Mouse (Mus musculus) olfactory bulb, adult 2 months (tissue): ENCODE results near the gene Ap5b1. TPM values are rescaled to one million over a fixed set of nuclear protein-coding genes. Genes with fewer than 3 reads are reported as not detected.

ENCODE experiments used
- H3K27ac ChIP-seq: fragments of 200-500 bp; 2 replicates; pipeline ENCODE4 v1.5.1; 2012; ENCODE audit warnings: low read depth, low read length; ENCODE audit not compliant: insufficient read depth
- H3K4me1 ChIP-seq: fragments of 200-500 bp; 2 replicates; pipeline ENCODE4 v1.6.1; 2012; ENCODE audit warnings: low read length; ENCODE audit not compliant: control insufficient read depth, insufficient read depth
- H3K4me3 ChIP-seq: fragments of 200-500 bp; 2 replicates; pipeline ENCODE4 v1.5.1; 2012; ENCODE audit warnings: mild to moderate bottlenecking, low read depth, low read length, moderate library complexity; ENCODE audit not compliant: insufficient read depth
- CTCF ChIP-seq: fragments of 200-500 bp; IDR thresholded peaks from 2 replicates; pipeline ENCODE4 v1.5.1; 2012; ENCODE audit warnings: low read depth, mild to moderate bottlenecking, low read length, moderate library complexity; ENCODE audit not compliant: insufficient read depth
- POLR2A ChIP-seq: fragments of 200-500 bp; IDR thresholded peaks from 2 replicates; pipeline ENCODE4 v1.6.1; 2012; ENCODE audit warnings: mild to moderate bottlenecking, low read depth, low read length, moderate library complexity; ENCODE audit not compliant: insufficient read depth
- WGBS: fragments of 180-500 bp; shearing (Covaris S2); methylation state at CpG from one replicate; pipeline ENCODE4 v1.1.7; 2018; 5-methylcytosine and 5-hydroxymethylcytosine counted together
- polyA plus RNA-seq: library from polyadenylated mRNA; stranded (reverse); fragments of >200 nt; gene quantifications from 2 replicates; pipeline ENCODE4 v1.2.4, GENCODE M21; 2012; ENCODE audit warnings: low replicate concordance; ENCODE audit not compliant: missing spikeins, insufficient read depth, insufficient read length

The Ap5b1 gene
- polyA plus RNA-seq, 1 experiment, result not detected

DNA sequence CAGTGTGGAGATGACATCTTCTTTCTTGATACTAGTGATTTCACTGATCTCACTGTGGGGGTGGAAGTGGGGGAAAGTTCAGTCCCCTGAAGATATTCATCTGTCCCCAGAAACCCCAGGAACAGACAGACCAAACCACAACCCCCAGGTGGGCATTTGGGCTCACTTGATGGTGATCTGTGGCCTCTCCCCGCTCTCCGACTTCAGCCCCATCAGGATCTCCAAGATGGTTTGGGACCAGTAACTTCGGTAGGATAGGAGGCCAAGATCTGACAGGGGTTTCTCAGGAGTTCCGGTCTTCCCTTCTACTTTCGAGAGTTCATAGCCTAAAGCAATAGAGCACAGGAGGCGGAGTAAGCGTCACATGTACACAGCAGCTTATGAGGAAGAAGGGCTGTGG lies 35.8 kb downstream of the Ap5b1 start:
- H3K4me1 ChIP-seq, result peaks cover 21% of the 10 kb centered on the region
- H3K4me3 ChIP-seq, result no peak overlapping the region
- TF ChIP-seq CTCF (no peak), POLR2A (no peak)
- H3K27ac ChIP-seq, result no peak overlapping the region
- 83% methylated on average over 7 of the region's 7 CpGs for WGBS

GRCm38 (mm10) chr19:5605126-5605525 lies 37.3 kb downstream of the Ap5b1 start:
- peaks cover 29% of the 10 kb centered on the region for H3K4me1 ChIP-seq
- WGBS, result 86% methylated on average over 7 of the region's 7 CpGs
- no peak for TF ChIP-seq CTCF
- TF ChIP-seq POLR2A, result no peak

DNA sequence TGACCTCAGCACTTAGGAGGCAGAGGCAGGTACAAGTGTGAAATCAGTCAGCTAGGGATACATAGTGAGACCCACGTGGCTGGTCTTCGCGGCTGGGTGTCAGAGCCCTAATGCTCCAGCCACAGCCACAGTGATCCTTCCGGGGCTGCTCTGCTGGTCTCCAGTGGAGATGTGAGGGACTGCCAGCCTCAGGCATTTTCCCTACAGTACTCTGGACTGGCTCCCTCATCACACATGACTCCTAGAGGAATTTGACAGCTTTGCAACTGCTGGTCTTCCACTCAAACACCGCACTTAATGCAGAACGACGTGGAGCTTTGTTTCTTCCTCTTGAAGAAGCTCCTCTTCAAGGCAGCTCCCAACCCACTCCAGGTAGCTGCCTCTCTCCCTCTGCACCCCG lies 38.4 kb downstream of the Ap5b1 start:
- TF ChIP-seq POLR2A (no peak), CTCF (no peak)
- 81% methylated on average over 8 of the region's 8 CpGs for WGBS
- Histone ChIP-seq H3K27ac (no peak overlapping the region), H3K4me1 (peaks cover 31% of the 10 kb centered on the region), H3K4me3 (no peak overlapping the region)

More at GRCm38 (mm10) chr19:5605126-5605525, 37.3 kb downstream of the Ap5b1 start:
- no peak overlapping the region for H3K27ac ChIP-seq
- H3K4me3 ChIP-seq, result no peak overlapping the region

- 90% methylated on average over 26 of the region's 26 CpGs for WGBS
These were observed 40.0 kb downstream of the Ap5b1 start for GRCm38 (mm10) chr19:5607705-5608410.

GRCm38 (mm10) chr19:5608707-5609106 lies 40.9 kb downstream of the Ap5b1 start:
- peaks cover 22% of the 10 kb centered on the region for H3K4me1 ChIP-seq
- TF ChIP-seq POLR2A (no peak), CTCF (no peak)
- WGBS, result 95% methylated on average over 13 of the region's 13 CpGs
- H3K4me3 ChIP-seq, result peak overlapping the region; percentile 67
- H3K27ac ChIP-seq, result no peak overlapping the region

More at GRCm38 (mm10) chr19:5607705-5608410, 40.0 kb downstream of the Ap5b1 start:
- TF ChIP-seq POLR2A, result no peak
- TF ChIP-seq CTCF, result no peak
- Histone ChIP-seq H3K27ac (no peak overlapping the region), H3K4me1 (peaks cover 27% of the 10 kb centered on the region), H3K4me3 (no peak overlapping the region)

GRCm38 (mm10) chr19:5609171-5609546 lies 41.3 kb downstream of the Ap5b1 start:
- Histone ChIP-seq H3K27ac (no peak overlapping the region), H3K4me3 (peak overlapping the region; percentile 67), H3K4me1 (peaks cover 18% of the 10 kb centered on the region)
- WGBS, result 39% methylated on average over 10 of the region's 10 CpGs
- TF ChIP-seq POLR2A (no peak), CTCF (no peak)

DNA sequence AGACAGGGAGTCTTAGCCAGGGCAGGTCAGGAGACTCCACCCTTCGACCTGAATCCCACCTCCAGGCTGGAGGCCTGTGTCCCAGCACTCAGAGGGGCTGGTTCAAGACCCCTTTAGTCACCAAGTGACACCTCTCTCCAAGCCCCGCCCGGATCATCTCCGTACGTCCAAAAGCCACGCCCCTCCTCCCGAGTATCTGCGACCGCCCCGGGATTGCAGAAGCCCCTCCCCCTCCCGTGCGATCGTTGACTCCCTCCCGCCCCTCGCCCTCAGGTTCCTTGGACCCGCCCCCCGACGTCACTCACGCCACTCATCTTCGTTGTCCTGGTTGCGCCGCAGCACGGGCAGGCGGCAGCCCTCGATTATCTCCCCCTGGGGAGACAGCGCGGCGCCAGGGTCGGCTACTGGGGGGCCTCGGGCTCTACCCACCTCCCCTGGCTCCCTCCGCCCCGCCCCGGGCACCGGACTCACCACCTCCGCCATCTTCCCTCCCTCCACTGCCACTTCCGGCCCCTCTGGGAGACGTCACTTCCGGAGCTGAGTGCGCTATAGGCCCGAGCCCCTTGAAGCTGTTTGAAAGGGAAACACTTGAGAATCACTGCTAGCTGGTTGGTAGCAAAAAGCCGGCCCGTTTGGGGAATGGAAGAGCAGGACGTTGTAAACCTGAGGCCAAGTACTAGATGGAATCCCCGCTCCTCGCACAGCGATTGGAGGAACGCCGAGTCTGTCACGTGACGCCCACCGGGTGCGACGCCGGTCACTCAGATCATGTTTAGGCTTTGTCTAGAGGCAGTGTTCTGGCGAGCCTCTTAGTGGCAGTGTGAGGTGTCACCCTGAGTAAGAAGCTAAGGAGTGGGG lies 42.0 kb downstream of the Ap5b1 start, which contains the start of gene Kat5:
Gene Kat5 (minus strand): TSS at position 691 of the 858 bp plus-strand sequence.
- peak within 1 kb of the TSS; percentile 99 for H3K27ac ChIP-seq
- TF ChIP-seq CTCF, result no peak
- peak; percentile 71 for TF ChIP-seq POLR2A
- H3K4me3 ChIP-seq, result peak within 1 kb of the TSS; percentile 67
- WGBS, result under 1% methylated on average over 55 of the region's 55 CpGs
- H3K4me1 ChIP-seq, result peaks cover 18% of the 10 kb centered on the region

GRCm38 (mm10) chr19:5611973-5612372 lies 44.1 kb downstream of the Ap5b1 start:
- peaks cover 18% of the 10 kb centered on the region for H3K4me1 ChIP-seq
- no peak overlapping the region for H3K27ac ChIP-seq
- TF ChIP-seq POLR2A, result no peak
- TF ChIP-seq CTCF, result no peak
- 89% methylated on average over 1 of the region's 1 CpGs for WGBS
- no peak overlapping the region for H3K4me3 ChIP-seq
